ENCODE assay signal across 7 mouse cellular contexts in the genomic region with DNA sequence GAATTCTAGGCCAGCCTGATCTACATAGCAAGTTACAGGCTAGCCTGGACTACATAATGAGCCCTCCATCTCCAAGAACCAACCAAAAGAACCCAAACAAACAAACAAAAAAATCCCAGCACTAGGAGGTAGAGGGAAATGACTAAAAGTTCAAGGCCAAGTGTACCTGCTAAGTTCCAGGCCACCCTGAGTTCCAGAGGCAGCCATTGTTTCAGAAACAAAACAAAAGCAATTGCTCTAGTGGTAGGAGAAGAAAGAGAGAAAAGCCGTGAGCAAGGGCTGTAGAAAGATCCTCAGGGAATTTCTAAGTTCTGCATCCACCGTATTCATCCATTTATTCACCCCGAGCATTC. TPM values are rescaled to one million over a fixed set of nuclear protein-coding genes. Genes with fewer than 3 reads are reported as not detected.
A peak's percentile ranks its signal among the peaks of the same experiment; 100 is the strongest.
DNase-seq lines count a peak whose midpoint lies in the region; ATAC-seq and TF ChIP-seq lines count a peak whose summit lies in the region.

No protein-coding gene starts in this region.

- no peaks in the 10 kb centered on the region for H3K9me3 ChIP-seq in megakaryocyte, embryonic 14.5 days
- no peaks in the 10 kb centered on the region for H3K9me3 ChIP-seq in forebrain, embryonic 11.5 days (ENCODE audit: control insufficient read depth, low read length)
- no peaks in the 10 kb centered on the region for H3K9me3 ChIP-seq in limb, embryonic 14.5 days (ENCODE audit: control insufficient read depth, low read length)
- no peaks in the 10 kb centered on the region for H3K9me3 ChIP-seq in stomach, embryonic 16.5 days (replicated peaks; ENCODE audit: control insufficient read depth, low read length)

- H3K27ac ChIP-seq in forebrain, embryonic 11.5 days (ENCODE audit: low read depth, low read length), result peak overlapping the region; percentile 82
- H3K27ac ChIP-seq in limb, embryonic 14.5 days (replicated peaks; ENCODE audit: low read depth, low read length), result peak overlapping the region; percentile 92
- peak overlapping the region; percentile 96 for H3K27ac ChIP-seq in stomach, embryonic 16.5 days (ENCODE audit: low read length)

- peaks cover 65% of the 10 kb centered on the region for H3K27me3 ChIP-seq in megakaryocyte, embryonic 14.5 days (replicated peaks)
- H3K27me3 ChIP-seq in forebrain, embryonic 11.5 days (ENCODE audit: control insufficient read depth, insufficient read depth, low read length), result no peaks in the 10 kb centered on the region
- no peaks in the 10 kb centered on the region for H3K27me3 ChIP-seq in limb, embryonic 14.5 days (ENCODE audit: control insufficient read depth, insufficient read depth, low read length)
- no peaks in the 10 kb centered on the region for H3K27me3 ChIP-seq in stomach, embryonic 16.5 days (ENCODE audit: control insufficient read depth, insufficient read depth, low read length)

- peak overlapping the region; percentile 72 for H3K9ac ChIP-seq in forebrain, embryonic 11.5 days (ENCODE audit: low read length)
- peak overlapping the region; percentile 85 for H3K9ac ChIP-seq in limb, embryonic 14.5 days (ENCODE audit: low read depth, low read length, severe bottlenecking)
- peak overlapping the region; percentile 93 for H3K9ac ChIP-seq in stomach, embryonic 16.5 days (ENCODE audit: low read length)

- no peak for TF ChIP-seq POLR2A in limb, embryonic 14.5 days (IDR thresholded peaks at IDR 0.05; ENCODE audit: borderline replicate concordance, extremely low read depth, insufficient read depth, insufficient read length)

- H3K4me3 ChIP-seq in megakaryocyte, embryonic 14.5 days (replicated peaks), result peak overlapping the region; percentile 91
- H3K4me3 ChIP-seq in forebrain, embryonic 11.5 days (ENCODE audit: low read depth, low read length), result peak overlapping the region; percentile 76
- H3K4me3 ChIP-seq in limb, embryonic 14.5 days (replicated peaks; ENCODE audit: low read length), result peak overlapping the region; percentile 84
- H3K4me3 ChIP-seq in stomach, embryonic 16.5 days (replicated peaks; ENCODE audit: low read length), result peak overlapping the region; percentile 80

- H3K4me1 ChIP-seq in megakaryocyte, embryonic 14.5 days, result peaks cover 21% of the 10 kb centered on the region
- 0 out of 2 replicates have a peak, but pooled peaks cover 2% of the 10 kb centered on the region for H3K4me1 ChIP-seq in forebrain, embryonic 11.5 days (replicated peaks; ENCODE audit: control insufficient read depth, insufficient read depth, low read length)
- peaks cover 4% of the 10 kb centered on the region; the same call in 1 of the 2 replicates for H3K4me1 ChIP-seq in limb, embryonic 14.5 days (ENCODE audit: control insufficient read depth, insufficient read depth, low read length)
- peaks cover 6% of the 10 kb centered on the region for H3K4me1 ChIP-seq in stomach, embryonic 16.5 days (ENCODE audit: control insufficient read depth, insufficient read depth, low read length)

- no peak for ATAC-seq in megakaryocyte, adult 5-6 weeks (ENCODE audit: poor library complexity, severe bottlenecking)
- no peak for ATAC-seq in forebrain, embryonic 11.5 days (replicated peaks; ENCODE audit: low FRiP score)
- no peak for ATAC-seq in limb, embryonic 14.5 days (ENCODE audit: low FRiP score, low read depth)
- ATAC-seq in stomach, embryonic 16.5 days (ENCODE audit: insufficient read depth, low FRiP score), result no peak

- no peaks in the 10 kb centered on the region for H3K36me3 ChIP-seq in megakaryocyte, embryonic 14.5 days (replicated peaks; ENCODE audit: low read length)
- no peaks in the 10 kb centered on the region for H3K36me3 ChIP-seq in forebrain, embryonic 11.5 days (ENCODE audit: control insufficient read depth, insufficient read depth, low read length)
- peaks cover 3% of the 10 kb centered on the region; the same call in 1 of the 2 replicates for H3K36me3 ChIP-seq in limb, embryonic 14.5 days (ENCODE audit: control insufficient read depth, insufficient read depth, low read length)
- no peaks in the 10 kb centered on the region for H3K36me3 ChIP-seq in stomach, embryonic 16.5 days (ENCODE audit: control insufficient read depth, insufficient read depth, low read length)

- H3K4me2 ChIP-seq in forebrain, embryonic 11.5 days (ENCODE audit: low read depth, low read length, severe bottlenecking), result peak overlapping the region; percentile 93
- peak overlapping the region; percentile 87 for H3K4me2 ChIP-seq in limb, embryonic 14.5 days (replicated peaks; ENCODE audit: low read depth, low read length, severe bottlenecking)
- peak overlapping the region; percentile 96 for H3K4me2 ChIP-seq in stomach, embryonic 16.5 days (ENCODE audit: low read depth, low read length)

- WGBS in forebrain, embryonic 11.5 days, result 1% methylated on average over 3 of the region's 3 CpGs
- 0% methylated on average over 3 of the region's 3 CpGs for WGBS in limb, embryonic 14.5 days
- WGBS in stomach, embryonic 16.5 days, result 0% methylated on average over 3 of the region's 3 CpGs

- DNase-seq in forebrain, embryonic 11.5 days (ENCODE audit: low spot score), result no peak
- no peak for DNase-seq in limb, embryonic 14.5 days (ENCODE audit: low spot score)
- no peak for DNase-seq in adrenal gland, adult 18-20 months (ENCODE audit: low spot score in 2 of 2)
- no peak for DNase-seq in right cerebral cortex, adult 2 months (ENCODE audit: low spot score in 2 of 2)

RNA-seq across cellular contexts. Expression of a gene that starts 1.8 kb away (rescaled TPM):
- polyA plus RNA-seq in megakaryocyte, embryonic 14.5 days (2012; ENCODE audit: insufficient read depth, low replicate concordance), result 3.6 TPM in 1 of 2 replicates, not detected in the other
- total RNA-seq in megakaryocyte, adult 5-6 weeks (2015), result 78.2 and 85.2 TPM in 2 replicates
- 66.9 and 67.6 TPM in 2 replicates for total RNA-seq in megakaryocyte, adult 5-6 weeks (2017)
- 78.0 and 83.0 TPM in 2 replicates for polyA plus RNA-seq in forebrain, embryonic 11.5 days (2014; fragmentation: Nextera tagmentation; extraction: Ambion mirVana)
- 60.6 and 68.9 TPM in 2 replicates for polyA plus RNA-seq in limb, embryonic 14.5 days (2012; rRNA removed)
- polyA plus RNA-seq in limb, embryonic 14.5 days (2014; fragmentation: Nextera tagmentation; extraction: Ambion mirVana), result 81.0 and 94.1 TPM in 2 replicates
- 52.8 and 52.9 TPM in 2 replicates for polyA plus RNA-seq in stomach, embryonic 16.5 days (2015; fragmentation: Nextera tagmentation; extraction: Ambion mirVana)
- 10 to 100 TPM; 73.9 to 83.4 TPM for total RNA-seq in adrenal gland, adult 18-20 months (2021)

RNA-seq across cellular contexts. Expression of a gene that starts 26.0 kb away (rescaled TPM):
- not detected in 2 replicates for polyA plus RNA-seq in megakaryocyte, embryonic 14.5 days (2012; ENCODE audit: insufficient read depth, low replicate concordance)
- not detected in 2 replicates for total RNA-seq in megakaryocyte, adult 5-6 weeks (2015)
- not detected in 2 replicates for total RNA-seq in megakaryocyte, adult 5-6 weeks (2017)
- not detected in 2 replicates for polyA plus RNA-seq in forebrain, embryonic 11.5 days (2014; fragmentation: Nextera tagmentation; extraction: Ambion mirVana)
- 0.13 and 0.22 TPM in 2 replicates for polyA plus RNA-seq in limb, embryonic 14.5 days (2012; rRNA removed)
- 0.19 TPM in 1 of 2 replicates, not detected in the other for polyA plus RNA-seq in limb, embryonic 14.5 days (2014; fragmentation: Nextera tagmentation; extraction: Ambion mirVana)
- polyA plus RNA-seq in stomach, embryonic 16.5 days (2015; fragmentation: Nextera tagmentation; extraction: Ambion mirVana), result not detected in 2 replicates
- not detected for total RNA-seq in adrenal gland, adult 18-20 months (2021)

RNA-seq across cellular contexts. Expression of a gene that starts 56.6 kb away (rescaled TPM):
- polyA plus RNA-seq in megakaryocyte, embryonic 14.5 days (2012; ENCODE audit: insufficient read depth, low replicate concordance), result 0.60 TPM in 1 of 2 replicates, not detected in the other
- total RNA-seq in megakaryocyte, adult 5-6 weeks (2015), result not detected in 2 replicates
- total RNA-seq in megakaryocyte, adult 5-6 weeks (2017), result not detected in 2 replicates
- 17.3 and 17.6 TPM in 2 replicates for polyA plus RNA-seq in forebrain, embryonic 11.5 days (2014; fragmentation: Nextera tagmentation; extraction: Ambion mirVana)
- polyA plus RNA-seq in limb, embryonic 14.5 days (2012; rRNA removed), result 7.7 and 9.3 TPM in 2 replicates
- 13.1 and 15.2 TPM in 2 replicates for polyA plus RNA-seq in limb, embryonic 14.5 days (2014; fragmentation: Nextera tagmentation; extraction: Ambion mirVana)
- 123 and 124 TPM in 2 replicates for polyA plus RNA-seq in stomach, embryonic 16.5 days (2015; fragmentation: Nextera tagmentation; extraction: Ambion mirVana)
- total RNA-seq in adrenal gland, adult 18-20 months (2021), result 10 to 100 TPM; 17.1 to 23.6 TPM

Comparison
In these comparisons a context has a peak if more than half of its experiments do, and no peak if none do; other contexts are left out.
1. RNA of a gene that starts 1.8 kb away (polyA plus RNA-seq): 60.6 to 94.1 TPM in limb, embryonic 14.5 days, 78.0 to 83.0 TPM in forebrain, embryonic 11.5 days and 52.8 to 52.9 TPM in stomach, embryonic 16.5 days; 3.6 TPM in megakaryocyte, embryonic 14.5 days; every median in the first group is over 10 times any median in the second.
2. Peak in every context shown above with its lines, with median percentiles within 50 percentile points of each other: H3K4me3 ChIP-seq, H3K27ac ChIP-seq, H3K4me2 ChIP-seq and H3K9ac ChIP-seq.